Mouse (Mus musculus) natural killer cell, adult 2 months (primary cell): Measurements from ENCODE around the gene Jmjd6.

Experiments
- DNase-seq, 2 experiments: peaks; one replicate each; pipeline ENCODE4 v3.0.0; 2022; ENCODE audit warnings: low spot score in 2 of 2

The Jmjd6 gene

DNA sequence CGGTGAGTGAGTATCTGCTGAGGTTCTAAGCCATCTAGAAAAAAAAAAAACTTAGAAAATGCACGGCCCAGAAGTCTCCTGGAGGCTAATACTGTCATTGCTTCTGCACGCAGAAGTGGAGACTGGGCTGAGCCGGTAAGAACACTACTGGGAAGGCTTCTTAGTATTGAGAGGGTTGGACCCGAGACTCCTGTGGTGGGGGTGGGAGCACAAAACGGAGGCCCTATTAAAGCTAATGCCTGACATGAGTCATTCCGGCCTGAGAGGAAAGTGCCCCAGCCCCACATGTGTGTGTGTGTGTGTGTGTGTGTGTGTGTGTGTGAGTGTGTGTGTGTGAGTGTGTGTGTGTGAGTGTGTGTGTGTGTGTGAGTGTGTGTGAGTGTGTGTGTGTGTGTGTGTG is 36.1 kb downstream of the Jmjd6 start:
- no peak for DNase-seq

DNA sequence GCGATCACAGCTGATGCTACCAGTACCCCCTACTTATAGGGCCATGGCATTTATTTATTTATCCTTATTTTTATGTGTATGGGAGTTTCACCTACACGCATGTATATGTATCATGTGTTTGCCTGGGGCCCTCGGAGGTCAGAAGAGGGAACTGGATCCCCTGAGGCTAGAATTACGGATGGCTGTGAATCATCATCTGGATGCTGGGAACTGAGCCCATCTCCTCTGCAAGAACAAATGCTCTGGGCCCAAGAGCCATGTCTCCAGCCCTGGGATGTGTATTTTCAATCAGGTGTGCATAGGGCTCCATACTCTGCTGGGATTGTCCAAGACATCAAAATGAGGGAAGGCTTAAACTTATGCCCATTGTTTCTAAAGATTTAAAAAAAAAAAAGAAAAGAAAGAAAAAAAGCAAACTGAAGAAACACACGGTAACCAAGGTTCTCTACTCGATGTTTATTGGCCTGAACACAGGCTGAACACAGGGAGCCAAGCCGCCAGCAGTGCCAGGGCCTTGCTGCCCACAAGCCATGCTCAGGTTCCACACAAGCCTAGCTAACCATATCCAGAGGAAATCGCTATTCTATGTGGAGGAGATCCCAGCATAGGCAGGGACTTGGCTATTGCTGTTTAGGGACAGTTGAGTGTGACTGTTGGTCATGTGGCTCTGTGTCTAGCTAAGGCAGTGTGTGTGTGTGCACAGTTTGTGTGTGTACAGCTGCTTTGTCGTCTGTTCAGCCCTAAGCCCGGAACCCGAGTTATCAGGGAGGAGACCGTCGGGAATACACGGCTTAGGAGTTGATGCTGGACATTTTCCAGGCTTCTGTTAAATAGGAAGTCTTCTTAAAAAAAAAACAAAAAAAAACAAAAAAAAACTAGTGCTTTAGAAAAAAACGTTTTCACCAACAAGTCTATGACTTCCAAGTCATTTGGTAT is 36.8 kb downstream of the Jmjd6 start:
- DNase-seq: no peak

DNA sequence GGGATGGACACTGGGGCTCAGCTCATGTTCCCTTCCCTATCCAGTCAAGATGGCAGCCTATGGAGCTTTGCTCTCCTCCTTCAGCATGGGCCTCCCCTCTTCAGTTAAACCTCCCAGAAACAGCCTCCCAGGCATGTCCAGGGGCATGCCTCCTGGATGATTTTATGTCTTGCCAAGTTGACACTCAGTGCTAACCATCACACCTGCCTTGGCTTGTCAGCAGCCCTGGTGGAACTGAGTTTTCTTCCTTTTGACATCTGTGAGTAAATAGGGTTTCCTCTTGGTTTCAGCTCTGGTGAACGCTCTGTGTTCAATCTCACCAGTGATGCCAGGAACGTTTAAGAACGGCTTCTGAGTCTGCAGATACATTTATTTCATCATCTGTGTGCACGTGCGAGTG is 40.5 kb downstream of the Jmjd6 start:
- DNase-seq: no peak

DNA sequence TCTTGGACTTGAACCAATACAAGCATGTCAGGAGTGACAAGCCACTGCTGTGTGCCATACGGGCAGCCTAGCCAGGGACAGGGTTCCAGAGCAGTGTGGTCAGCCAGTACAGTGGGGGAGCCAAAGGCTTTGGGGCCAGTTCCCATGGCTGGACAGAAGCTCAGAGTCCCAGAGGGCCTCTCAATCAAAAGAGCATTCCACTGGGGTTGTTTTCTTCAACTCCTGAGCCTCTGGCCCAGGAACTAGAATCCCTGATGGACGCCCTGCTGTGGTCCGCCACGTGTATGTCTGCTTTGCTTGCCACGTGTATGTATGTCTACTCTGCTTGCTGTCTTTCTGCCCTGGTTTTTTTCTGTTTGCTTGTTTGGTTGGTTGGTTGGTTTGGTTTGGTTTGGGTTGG is 42.1 kb downstream of the Jmjd6 start:
- DNase-seq: no peak

DNA sequence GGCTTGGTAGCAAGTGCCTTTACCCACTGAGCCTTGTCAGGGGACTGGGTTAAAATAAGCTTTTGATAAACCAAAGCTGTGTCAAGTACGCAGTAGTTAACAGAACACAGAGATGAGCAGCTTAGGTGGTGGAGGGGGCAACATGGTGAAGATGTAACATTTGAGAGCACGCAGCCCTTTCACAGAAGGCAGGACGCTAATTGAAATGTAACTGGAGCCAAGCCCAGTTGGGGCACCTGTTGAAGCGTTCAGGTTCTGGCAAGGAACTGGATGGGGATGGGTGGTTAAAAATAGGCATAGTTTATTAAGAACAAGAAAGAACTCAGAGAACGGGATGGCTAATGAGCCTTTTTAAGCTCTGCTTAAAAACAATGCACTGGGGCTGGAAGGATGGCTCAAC is 43.9 kb downstream of the Jmjd6 start:
- DNase-seq: no peak
